Mouse (Mus musculus): ENCODE measurements around the gene Ppfibp1. TPM values are rescaled to one million over a fixed set of nuclear protein-coding genes. Genes with fewer than 3 reads are reported as not detected.

Ppfibp1 gene
- total RNA-seq, 1 experiment: 39.9 TPM

DNA sequence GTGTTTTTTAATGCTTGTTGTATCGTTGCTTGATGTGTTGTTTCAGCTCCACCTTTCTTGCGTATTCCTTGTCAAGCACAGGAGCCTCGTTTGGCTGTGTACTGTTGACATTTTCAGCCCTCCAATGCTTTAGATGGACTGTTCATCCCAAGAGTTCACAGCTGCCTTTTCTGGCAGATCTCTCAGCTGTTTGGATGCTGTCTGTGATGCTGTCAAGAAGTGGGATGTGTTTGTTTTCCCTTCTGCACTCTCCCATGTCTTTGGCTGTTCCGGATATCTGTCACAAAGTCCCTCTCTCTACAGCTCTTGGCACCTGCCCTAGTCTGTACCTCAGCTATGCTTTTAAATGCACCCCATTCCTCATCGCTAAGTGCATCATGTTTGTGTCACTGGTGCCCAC lies 72.7 kb downstream of the Ppfibp1 start:
- Histone ChIP-seq H3K4me1 (ENCODE audit: control insufficient read depth in 2 of 2, insufficient read depth in 2 of 2, low read length in 2 of 2, poor library complexity in 1 of 2) (peaks cover 4 to 13% of the 10 kb centered on the region in 2 experiments; a peak in 2 of 4 replicates), H3K9me3 (ENCODE audit: control insufficient read depth, insufficient read depth, low read depth, low read length) (no peaks in the 10 kb centered on the region), H3K4me3 (ENCODE audit: insufficient read depth in 1 of 2, low read depth in 1 of 2, low read length in 2 of 2, poor library complexity in 1 of 2, severe bottlenecking in 1 of 2) (no peak overlapping the region), H3K9ac (ENCODE audit: insufficient read depth, low read depth, low read length, poor library complexity, severe bottlenecking) (no peak overlapping the region), H3K27ac (ENCODE audit: insufficient read depth, low read depth, low read length, poor library complexity, severe bottlenecking) (no peak overlapping the region), H3K36me3 (ENCODE audit: control insufficient read depth, insufficient read depth, low read length, poor library complexity, severe bottlenecking) (no peaks in the 10 kb centered on the region)
- DNase-seq (ENCODE audit: low read depth, low spot score): no peak
- in situ Hi-C loops (cut with MboI; ENCODE audit: low sequenced_read_pairs in 2 of 2, unreplicated experiment in 2 of 2): no loop called here
- TF ChIP-seq HCFC1 (IDR thresholded peaks at IDR 0.05; ENCODE audit: borderline replicate concordance, insufficient read depth, low read length) (no peak), MAFK (IDR thresholded peaks at IDR 0.05; ENCODE audit: insufficient read depth, low read depth, low read length) (no peak), CHD2 (IDR thresholded peaks at IDR 0.05; ENCODE audit: low read depth, low read length) (no peak), ZNF384 (IDR thresholded peaks at IDR 0.05; ENCODE audit: low read depth, low read length) (no peak)

DNA sequence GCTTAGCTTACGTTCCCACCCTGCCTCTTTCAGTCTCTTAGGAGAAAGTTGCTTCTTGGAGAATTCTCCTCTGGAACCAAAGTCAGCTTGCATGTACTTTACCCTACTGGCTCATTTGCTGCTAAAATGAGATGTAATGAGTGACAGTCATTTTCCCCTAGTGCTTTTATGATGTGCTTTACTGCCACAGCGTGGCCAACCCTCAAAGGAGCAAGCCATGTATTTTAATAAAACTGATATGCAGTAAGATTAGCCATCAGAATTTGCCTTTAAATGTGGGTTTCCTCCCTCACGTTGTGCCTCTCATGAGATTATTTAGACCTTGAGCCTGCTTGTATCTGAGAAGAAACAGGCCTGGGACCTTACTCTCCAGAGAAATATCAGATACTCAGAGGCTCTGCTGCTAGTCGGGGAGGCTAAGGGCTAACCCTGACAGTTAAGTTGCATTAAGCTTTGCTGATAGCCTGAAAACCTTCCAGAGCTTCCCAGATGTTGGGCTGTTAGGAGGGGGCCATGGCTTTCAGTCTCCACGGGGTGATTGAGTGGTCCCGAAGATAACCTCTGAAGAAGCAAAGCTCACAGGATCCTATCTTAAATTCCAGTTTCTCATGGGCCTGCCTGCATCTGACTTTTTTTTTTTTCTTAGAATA lies 73.7 kb downstream of the Ppfibp1 start:
- TF ChIP-seq ZC3H11A (IDR thresholded peaks at IDR 0.05; ENCODE audit: borderline replicate concordance, low read depth, low read length) (no peak), MAFK (IDR thresholded peaks at IDR 0.05; ENCODE audit: insufficient read depth, low read depth, low read length) (no peak), CHD2 (IDR thresholded peaks at IDR 0.05; ENCODE audit: low read depth, low read length) (no peak), HCFC1 (IDR thresholded peaks at IDR 0.05; ENCODE audit: borderline replicate concordance, insufficient read depth, low read length) (no peak), ZNF384 (IDR thresholded peaks at IDR 0.05; ENCODE audit: low read depth, low read length) (no peak)
- H3K4me3 ChIP-seq (ENCODE audit: insufficient read depth in 1 of 2, low read depth in 1 of 2, low read length in 2 of 2, poor library complexity in 1 of 2, severe bottlenecking in 1 of 2): no peak overlapping the region
- in situ Hi-C loops (cut with MboI; ENCODE audit: low sequenced_read_pairs in 2 of 2, unreplicated experiment in 2 of 2): no loop called here
- H3K36me3 ChIP-seq (ENCODE audit: control insufficient read depth, insufficient read depth, low read length, poor library complexity, severe bottlenecking): no peaks in the 10 kb centered on the region
- peaks cover 4 to 17% of the 10 kb centered on the region in 2 experiments; a peak in 2 of 4 replicates for H3K4me1 ChIP-seq (ENCODE audit: control insufficient read depth in 2 of 2, insufficient read depth in 2 of 2, low read length in 2 of 2, poor library complexity in 1 of 2)
- H3K27ac ChIP-seq (ENCODE audit: insufficient read depth, low read depth, low read length, poor library complexity, severe bottlenecking): no peak overlapping the region
- no peaks in the 10 kb centered on the region for H3K9me3 ChIP-seq (ENCODE audit: control insufficient read depth, insufficient read depth, low read depth, low read length)
- DNase-seq (ENCODE audit: low read depth, low spot score): no peak
- no peak overlapping the region for H3K9ac ChIP-seq (ENCODE audit: insufficient read depth, low read depth, low read length, poor library complexity, severe bottlenecking)

DNA sequence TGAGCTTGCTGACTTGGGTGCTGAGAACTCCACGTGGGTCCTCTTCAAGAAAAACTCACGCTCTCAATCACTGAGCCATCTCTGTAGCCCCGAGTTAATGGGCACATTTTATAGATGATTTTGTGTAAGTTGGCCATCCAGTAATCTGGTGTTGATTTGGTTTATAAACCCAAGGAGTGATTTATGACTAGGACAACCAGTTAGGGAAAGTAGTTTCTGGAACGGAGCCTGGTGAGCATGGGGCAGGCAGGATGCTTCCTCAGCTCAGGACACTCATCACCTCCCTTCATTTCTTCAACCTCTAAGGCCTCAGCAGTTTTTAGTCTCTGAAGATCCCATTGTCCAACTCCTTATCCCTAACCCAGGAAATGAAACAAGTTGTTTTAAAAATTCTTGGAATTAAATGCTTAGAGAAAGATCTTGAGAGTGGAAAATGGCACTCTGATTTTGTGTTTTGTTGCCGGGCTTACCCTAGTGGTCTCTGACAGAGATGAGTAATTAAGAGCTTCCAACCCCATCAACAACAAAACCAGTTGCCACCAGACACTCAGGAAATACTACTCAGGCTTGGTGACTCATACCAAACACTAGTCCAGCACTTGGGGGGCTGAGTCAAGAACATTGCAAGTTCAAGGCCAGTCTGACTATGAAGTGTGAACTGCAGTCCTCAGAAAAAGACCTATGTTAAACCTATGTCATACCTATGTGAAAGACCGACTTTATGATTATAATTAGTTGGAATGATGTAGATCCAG lies 75.3 kb downstream of the Ppfibp1 start:
- Histone ChIP-seq H3K4me1 (ENCODE audit: control insufficient read depth in 2 of 2, insufficient read depth in 2 of 2, low read length in 2 of 2, poor library complexity in 1 of 2) (peaks cover 2 to 15% of the 10 kb centered on the region in 2 experiments; a peak in 2 of 4 replicates), H3K4me3 (ENCODE audit: insufficient read depth in 1 of 2, low read depth in 1 of 2, low read length in 2 of 2, poor library complexity in 1 of 2, severe bottlenecking in 1 of 2) (no peak overlapping the region), H3K36me3 (ENCODE audit: control insufficient read depth, insufficient read depth, low read length, poor library complexity, severe bottlenecking) (no peaks in the 10 kb centered on the region), H3K9ac (ENCODE audit: insufficient read depth, low read depth, low read length, poor library complexity, severe bottlenecking) (no peak overlapping the region), H3K9me3 (ENCODE audit: control insufficient read depth, insufficient read depth, low read depth, low read length) (no peaks in the 10 kb centered on the region), H3K27ac (ENCODE audit: insufficient read depth, low read depth, low read length, poor library complexity, severe bottlenecking) (no peak overlapping the region)
- no peak for DNase-seq (ENCODE audit: low read depth, low spot score)
- in situ Hi-C loops (cut with MboI; ENCODE audit: low sequenced_read_pairs in 2 of 2, unreplicated experiment in 2 of 2): no loop called here
- TF ChIP-seq MAFK (IDR thresholded peaks at IDR 0.05; ENCODE audit: insufficient read depth, low read depth, low read length) (no peak), ZC3H11A (IDR thresholded peaks at IDR 0.05; ENCODE audit: borderline replicate concordance, low read depth, low read length) (no peak), CHD2 (IDR thresholded peaks at IDR 0.05; ENCODE audit: low read depth, low read length) (no peak), ZNF384 (IDR thresholded peaks at IDR 0.05; ENCODE audit: low read depth, low read length) (no peak), HCFC1 (IDR thresholded peaks at IDR 0.05; ENCODE audit: borderline replicate concordance, insufficient read depth, low read length) (no peak)

DNA sequence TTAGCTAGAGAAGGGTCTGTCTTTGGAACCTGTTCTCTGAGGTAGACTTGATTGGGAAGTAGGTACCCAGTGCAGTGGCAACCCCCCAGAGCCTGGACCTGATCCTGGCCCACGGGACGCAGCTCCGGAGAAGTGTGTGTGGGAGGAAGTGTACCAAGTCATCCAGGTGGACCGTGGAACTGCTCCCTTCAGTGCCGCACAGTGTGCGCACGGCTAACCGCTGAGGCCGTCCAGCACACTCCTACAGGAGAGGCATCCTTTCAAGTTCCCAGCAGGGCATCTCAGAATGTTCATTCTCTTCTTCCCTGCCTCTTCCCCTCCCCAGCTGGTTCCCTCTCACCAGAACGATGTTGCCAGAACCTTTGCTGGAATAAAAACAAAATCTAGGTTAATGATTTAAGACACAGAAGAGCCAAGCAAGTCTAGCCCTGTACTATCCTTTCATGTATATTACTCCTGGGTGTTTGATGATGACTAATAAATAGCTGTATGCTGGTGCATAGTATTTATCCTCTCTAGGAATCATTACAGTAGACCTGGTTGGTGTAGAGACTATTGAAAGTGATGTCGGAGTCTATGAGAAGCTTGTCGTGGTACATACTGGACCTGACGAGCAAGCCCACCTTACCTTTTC lies 77.0 kb downstream of the Ppfibp1 start:
- Histone ChIP-seq H3K9ac (ENCODE audit: insufficient read depth, low read depth, low read length, poor library complexity, severe bottlenecking) (no peak overlapping the region), H3K4me3 (ENCODE audit: insufficient read depth in 1 of 2, low read depth in 1 of 2, low read length in 2 of 2, poor library complexity in 1 of 2, severe bottlenecking in 1 of 2) (no peak overlapping the region), H3K27ac (ENCODE audit: insufficient read depth, low read depth, low read length, poor library complexity, severe bottlenecking) (no peak overlapping the region), H3K36me3 (ENCODE audit: control insufficient read depth, insufficient read depth, low read length, poor library complexity, severe bottlenecking) (no peaks in the 10 kb centered on the region), H3K4me1 (ENCODE audit: control insufficient read depth in 2 of 2, insufficient read depth in 2 of 2, low read length in 2 of 2, poor library complexity in 1 of 2) (peaks cover 0 to 10% of the 10 kb centered on the region in 2 experiments; a peak in 1 of 4 replicates), H3K9me3 (ENCODE audit: control insufficient read depth, insufficient read depth, low read depth, low read length) (no peaks in the 10 kb centered on the region)
- in situ Hi-C loops (cut with MboI; ENCODE audit: low sequenced_read_pairs in 2 of 2, unreplicated experiment in 2 of 2): no loop called here
- DNase-seq (ENCODE audit: low read depth, low spot score): no peak
- TF ChIP-seq HCFC1 (IDR thresholded peaks at IDR 0.05; ENCODE audit: borderline replicate concordance, insufficient read depth, low read length) (no peak), CHD2 (IDR thresholded peaks at IDR 0.05; ENCODE audit: low read depth, low read length) (no peak)

All from ES-E14 (cell line).